Mouse (Mus musculus) olfactory bulb, adult 2 months (tissue): ENCODE data around the gene Prpf6. TPM values are rescaled to one million over a fixed set of nuclear protein-coding genes. Genes with fewer than 3 reads are reported as not detected.

ENCODE experiments used
- H3K27ac ChIP-seq: fragments of 200-500 bp; 2 replicates; pipeline ENCODE4 v1.5.1; 2012; ENCODE audit warnings: low read depth, low read length; ENCODE audit not compliant: insufficient read depth
- H3K4me1 ChIP-seq: fragments of 200-500 bp; 2 replicates; pipeline ENCODE4 v1.6.1; 2012; ENCODE audit warnings: low read length; ENCODE audit not compliant: control insufficient read depth, insufficient read depth
- H3K4me3 ChIP-seq: fragments of 200-500 bp; 2 replicates; pipeline ENCODE4 v1.5.1; 2012; ENCODE audit warnings: mild to moderate bottlenecking, low read depth, low read length, moderate library complexity; ENCODE audit not compliant: insufficient read depth
- CTCF ChIP-seq: fragments of 200-500 bp; IDR thresholded peaks from 2 replicates; pipeline ENCODE4 v1.5.1; 2012; ENCODE audit warnings: low read depth, mild to moderate bottlenecking, low read length, moderate library complexity; ENCODE audit not compliant: insufficient read depth
- POLR2A ChIP-seq: fragments of 200-500 bp; IDR thresholded peaks from 2 replicates; pipeline ENCODE4 v1.6.1; 2012; ENCODE audit warnings: mild to moderate bottlenecking, low read depth, low read length, moderate library complexity; ENCODE audit not compliant: insufficient read depth
- WGBS: fragments of 180-500 bp; shearing (Covaris S2); methylation state at CpG from one replicate; pipeline ENCODE4 v1.1.7; 2018; 5-methylcytosine and 5-hydroxymethylcytosine counted together
- polyA plus RNA-seq: library from polyadenylated mRNA; stranded (reverse); fragments of >200 nt; gene quantifications from 2 replicates; pipeline ENCODE4 v1.2.4, GENCODE M21; 2012; ENCODE audit warnings: low replicate concordance; ENCODE audit not compliant: missing spikeins, insufficient read depth, insufficient read length

Gene Prpf6
- polyA plus RNA-seq, 1 experiment = not detected

GRCm38 (mm10) chr2:181644361-181644760 is 52.7 kb downstream of the Prpf6 start:
- H3K4me1 ChIP-seq = no peaks in the 10 kb centered on the region
- WGBS = 92% methylated on average over 2 of the region's 2 CpGs
- H3K27ac ChIP-seq = no peak overlapping the region
- H3K4me3 ChIP-seq = no peak overlapping the region
- TF ChIP-seq POLR2A (no peak), CTCF (no peak)

GRCm38 (mm10) chr2:181645666-181646065 is 54.0 kb downstream of the Prpf6 start:
- no peak overlapping the region for H3K4me3 ChIP-seq
- H3K4me1 ChIP-seq = no peaks in the 10 kb centered on the region
- H3K27ac ChIP-seq = no peak overlapping the region
- no peak for TF ChIP-seq CTCF
- TF ChIP-seq POLR2A = no peak
- WGBS = 35% methylated on average over 3 of the region's 3 CpGs

GRCm38 (mm10) chr2:181646626-181647472 is 55.2 kb downstream of the Prpf6 start:
- WGBS = 96% methylated on average over 6 of the region's 6 CpGs
- no peak for TF ChIP-seq CTCF
- no peak for TF ChIP-seq POLR2A

GRCm38 (mm10) chr2:181648926-181649325 is 57.3 kb downstream of the Prpf6 start:
- no peak overlapping the region for H3K27ac ChIP-seq
- H3K4me1 ChIP-seq = no peaks in the 10 kb centered on the region
- WGBS = 42% methylated on average over 10 of the region's 10 CpGs
- no peak overlapping the region for H3K4me3 ChIP-seq
- TF ChIP-seq CTCF (no peak), POLR2A (no peak)

More at GRCm38 (mm10) chr2:181646626-181647472, 55.2 kb downstream of the Prpf6 start:
- Histone ChIP-seq H3K27ac (no peak overlapping the region), H3K4me1 (no peaks in the 10 kb centered on the region), H3K4me3 (no peak overlapping the region)

- Histone ChIP-seq H3K27ac (no peak overlapping the region), H3K4me1 (no peaks in the 10 kb centered on the region), H3K4me3 (no peak overlapping the region)
- TF ChIP-seq CTCF = no peak
- no peak for TF ChIP-seq POLR2A
These were observed 61.4 kb downstream of the Prpf6 start for GRCm38 (mm10) chr2:181653065-181653464.

GRCm38 (mm10) chr2:181653523-181653922 is 61.9 kb downstream of the Prpf6 start:
- TF ChIP-seq POLR2A = no peak
- TF ChIP-seq CTCF = no peak
- WGBS = 76% methylated on average over 1 of the region's 1 CpGs
- Histone ChIP-seq H3K4me3 (no peak overlapping the region), H3K4me1 (0 out of 2 replicates have a peak, but pooled peaks cover 1% of the 10 kb centered on the region), H3K27ac (no peak overlapping the region)

- H3K4me3 ChIP-seq = no peak within 1 kb of the TSS
- H3K27ac ChIP-seq = no peak within 1 kb of the TSS
- no peak for TF ChIP-seq POLR2A
- no peak for TF ChIP-seq CTCF
- H3K4me1 ChIP-seq = peaks cover 13% of the 10 kb centered on the region
- 84% methylated on average over 3 of the region's 3 CpGs for WGBS
These were observed 65.1 kb downstream of the Prpf6 start, which contains the start of gene Gm29797 for GRCm38 (mm10) chr2:181656734-181657133. Gene Gm29797, plus strand, starts transcription at chr2:181657034.

GRCm38 (mm10) chr2:181657441-181657840 is 65.8 kb downstream of the Prpf6 start:
- TF ChIP-seq CTCF = no peak
- no peak for TF ChIP-seq POLR2A
- H3K27ac ChIP-seq = no peak overlapping the region
- peaks cover 13% of the 10 kb centered on the region for H3K4me1 ChIP-seq
- WGBS = 51% methylated on average over 2 of the region's 2 CpGs
- no peak overlapping the region for H3K4me3 ChIP-seq

- Histone ChIP-seq H3K4me3 (no peak overlapping the region), H3K27ac (no peak overlapping the region), H3K4me1 (peaks cover 13% of the 10 kb centered on the region)
- WGBS = 86% methylated on average over 7 of the region's 7 CpGs
- TF ChIP-seq CTCF (no peak), POLR2A (no peak)
These were observed 66.9 kb downstream of the Prpf6 start for GRCm38 (mm10) chr2:181658528-181658927.
